22 mouse cellular contexts compared by ENCODE assay signal in genomic region chr15:30897342-30897741, GRCm38 (mm10).
DNase-seq lines count a peak whose midpoint lies in the region; TF ChIP-seq lines count a peak whose summit lies in the region.
"Had no signal": no experiment of that assay in that cellular context is flagged by ENCODE, and none has a peak within 500 bp of the region (broad histone marks: within the 10 kb centered on the region; RNA-seq: fewer than 3 reads in every experiment).

No protein-coding gene starts in this region.

- intact Hi-C loops in left cerebral cortex, adult 2 months (cut with DNase I) = no loop called here
- intact Hi-C loops in left cerebral cortex, postnatal 4 days (cut with DNase I) = no loop called here

- peak overlapping the region; percentile 40 for H3K27ac ChIP-seq in left cerebral cortex, adult 2 months
- H3K27ac ChIP-seq: forebrain, embryonic 13.5 days; heart, adult 2 months; heart, embryonic 10.5 days; heart, embryonic 13.5 days; hindbrain, embryonic 12.5 days; hindbrain, embryonic 15.5 days had no signal

- H3K4me3 ChIP-seq in left cerebral cortex, adult 2 months = no peak overlapping the region
- H3K4me3 ChIP-seq: forebrain, embryonic 13.5 days; heart, adult 2 months; heart, embryonic 10.5 days; heart, embryonic 13.5 days; hindbrain, embryonic 12.5 days; hindbrain, embryonic 15.5 days had no signal

- peak in 1 of 2 experiments; percentile 31 for DNase-seq in left cerebral cortex, adult 2 months (ENCODE audit: extremely low spot score in 1 of 2, low spot score in 2 of 2)
- DNase-seq in left cerebral cortex, postnatal 4 days = no peak
- peak; percentile 65 for DNase-seq in right cerebral cortex, adult 18-20 months
- no peak for DNase-seq in right cerebral cortex, postnatal 4 days
- DNase-seq in brain, adult 2 months (ENCODE audit: low read depth, low spot score) = peak; percentile 59
- peak; percentile 5 for DNase-seq in fibroblast of lung, adult 2 months (ENCODE audit: low read depth)
- DNase-seq in lung, postnatal 14 days = no peak
- DNase-seq in lung, postnatal 4 days = no peak
- DNase-seq: adrenal gland, adult 8-10 months; adrenal gland, postnatal 25 days; cerebellum, adult 18-20 months; cerebellum, adult 9-10 months; cerebellum, postnatal 14 days; gastrocnemius, postnatal 10 days; gastrocnemius, postnatal 36 days; heart, adult 2 months; heart, postnatal 14 days had no signal

- no peak for TF ChIP-seq CTCF in left cerebral cortex, adult 2 months (IDR thresholded peaks at IDR 0.05)

Comparison
In these comparisons a context has a peak if more than half of its experiments do, and no peak if none do; other contexts are left out.
1. DNase-seq: peak in right cerebral cortex, adult 18-20 months (single experiment), brain, adult 2 months (single experiment) and fibroblast of lung, adult 2 months (single experiment); none in left cerebral cortex, postnatal 4 days (single experiment), right cerebral cortex, postnatal 4 days (single experiment), lung, postnatal 14 days (single experiment) and lung, postnatal 4 days (0 of 2).